Mouse (Mus musculus) liver, adult 2 months (tissue): ENCODE data around the gene Zfyve1.

ENCODE experiments used
- CTCF ChIP-seq: fragments of 200-500 bp; IDR thresholded peaks from 2 replicates; pipeline ENCODE4 v1.5.1; 2011; ENCODE audit warnings: low read depth, low read length, control low read depth
- POLR2A ChIP-seq: fragments of 200-500 bp; IDR thresholded peaks from 2 replicates; pipeline ENCODE4 v1.6.1; 2011; ENCODE audit warnings: low read length, control low read depth; ENCODE audit not compliant: insufficient read depth; ENCODE audit errors: extremely low read depth

GRCm38 (mm10) chr12:83572717-83573116 is 24.3 kb downstream of the Zfyve1 start:
- TF ChIP-seq CTCF (no peak), POLR2A (no peak)
